Mouse (Mus musculus) activated CD4-positive, CD25-positive, alpha-beta regulatory T cell, adult 9 weeks (primary cell): ENCODE results near the gene Slc5a5. TPM values are rescaled to one million over a fixed set of nuclear protein-coding genes. Genes with fewer than 3 reads are reported as not detected.

Experiments used
- polyA plus RNA-seq: library from polyadenylated mRNA; unstranded; fragments of 100-300 nt; shearing (Covaris generic); gene quantifications from one replicate; pipeline ENCODE4 v1.2.1, GENCODE M21; 2017

Slc5a5 gene
- not detected for polyA plus RNA-seq

GRCm38 (mm10) chr8:70892022-70892895 lies at the start of gene Slc5a5:
Slc5a5 (minus strand) TSS chr8:70892757.

GRCm38 (mm10) chr8:70905831-70906736 lies 13.5 kb upstream of the Slc5a5 start, which contains the start of gene Map1s:
Map1s (plus strand) TSS chr8:70905932.

GRCm38 (mm10) chr8:70897021-70897680 lies 4.6 kb upstream of the Slc5a5 start, which contains the start of gene Rpl18a:
Rpl18a (minus strand) TSS chr8:70897412.

GRCm38 (mm10) chr8:70873364-70873985 lies 19.1 kb downstream of the Slc5a5 start, which contains the start of gene Ccdc124:
Ccdc124 (minus strand) TSS chr8:70873935.

GRCm38 (mm10) chr8:70862824-70863641 lies 29.5 kb downstream of the Slc5a5 start, which contains the start of gene Kcnn1:
Kcnn1 (minus strand) TSS chr8:70863258.

GRCm38 (mm10) chr8:70839408-70840351 lies 52.9 kb downstream of the Slc5a5 start, which contains the start of gene Arrdc2:
Arrdc2 (minus strand) TSS chr8:70839720.

Other genes starting within 250 kb of the Slc5a5 start
- 8.9 TPM for gene Pgpep1, start 232.4 kb downstream of the Slc5a5 start, polyA plus RNA-seq
- 297 TPM for gene Lsm4, start 219.5 kb downstream of the Slc5a5 start, polyA plus RNA-seq
- 18.4 TPM for gene Jund, start 193.8 kb downstream of the Slc5a5 start, polyA plus RNA-seq
- gene Iqcn, start 189.3 kb downstream of the Slc5a5 start, polyA plus RNA-seq, result 0.13 TPM
- not detected for gene Gm3336, start 174.2 kb downstream of the Slc5a5 start, polyA plus RNA-seq
- gene Pde4c, start 169.0 kb downstream of the Slc5a5 start, polyA plus RNA-seq, result 0.61 TPM
- 11.2 TPM for gene Rab3a, start 138.1 kb downstream of the Slc5a5 start, polyA plus RNA-seq
- gene Mpv17l2, start 131.8 kb downstream of the Slc5a5 start, polyA plus RNA-seq, result 14.6 TPM
- 19.7 TPM for gene Pik3r2, start 116.0 kb downstream of the Slc5a5 start, polyA plus RNA-seq
- gene Mast3, start 87.7 kb downstream of the Slc5a5 start, polyA plus RNA-seq, result 74.1 TPM
- gene Il12rb1, start 84.3 kb downstream of the Slc5a5 start, polyA plus RNA-seq, result 82.1 TPM
- 4.3 TPM for gene Arrdc2, start 53.0 kb downstream of the Slc5a5 start, polyA plus RNA-seq
- not detected for gene Kcnn1, start 29.5 kb downstream of the Slc5a5 start, polyA plus RNA-seq
- gene Ccdc124, start 18.8 kb downstream of the Slc5a5 start, polyA plus RNA-seq, result 81.6 TPM
- gene Rpl18a, start 4.7 kb upstream of the Slc5a5 start, polyA plus RNA-seq, result 7,116 TPM
- 45.8 TPM for gene Map1s, start 13.2 kb upstream of the Slc5a5 start, polyA plus RNA-seq